9 mouse cellular contexts compared by ENCODE assay signal in the genomic region with DNA sequence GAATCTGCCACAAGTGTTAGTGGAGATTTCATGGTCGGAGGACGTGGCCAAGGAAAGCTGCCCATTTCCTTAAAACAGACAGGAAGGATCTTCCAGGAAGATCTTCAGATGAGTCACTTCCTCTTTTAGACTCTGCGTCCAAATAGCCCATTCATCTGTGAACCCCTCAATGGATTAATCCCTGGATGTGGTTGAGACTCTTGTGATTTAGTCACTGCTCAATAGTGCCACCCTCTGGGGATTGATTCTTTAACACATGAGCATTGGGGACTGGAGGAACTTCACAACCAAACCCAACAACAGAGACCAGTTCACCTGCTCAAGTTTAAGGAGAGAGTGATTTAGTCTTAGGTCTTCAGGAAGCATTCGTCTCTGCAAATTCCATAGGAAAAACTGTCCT.
DNase-seq lines count a peak whose midpoint lies in the region; ATAC-seq and TF ChIP-seq lines count a peak whose summit lies in the region.
"Had no signal": no experiment of that assay in that cellular context is flagged by ENCODE, and none has a peak within 500 bp of the region (broad histone marks: within the 10 kb centered on the region; RNA-seq: fewer than 3 reads in every experiment).

No protein-coding gene starts in this region.

- no peak overlapping the region for H3K4me3 ChIP-seq in left cerebral cortex, adult 2 months
- no peak overlapping the region for H3K4me3 ChIP-seq in cortical plate, adult 2 months (ENCODE audit: insufficient read depth, low read length)
- no peak overlapping the region for H3K4me3 ChIP-seq in stomach, postnatal 0 days (ENCODE audit: low read depth, low read length)
- H3K4me3 ChIP-seq: embryonic facial prominence, embryonic 13.5 days had no signal

- no peak for ATAC-seq in stomach, postnatal 0 days (ENCODE audit: low FRiP score, low TSS enrichment)

- H3K36me3 ChIP-seq in stomach, postnatal 0 days (ENCODE audit: control insufficient read depth, insufficient read depth, low read length), result no peaks in the 10 kb centered on the region
- H3K36me3 ChIP-seq: embryonic facial prominence, embryonic 13.5 days had no signal

- H3K4me2 ChIP-seq in stomach, postnatal 0 days (replicated peaks; ENCODE audit: low read depth), result no peak overlapping the region
- H3K4me2 ChIP-seq: embryonic facial prominence, embryonic 13.5 days had no signal

- H3K9ac ChIP-seq in stomach, postnatal 0 days (ENCODE audit: low read length), result no peak overlapping the region
- H3K9ac ChIP-seq: embryonic facial prominence, embryonic 13.5 days had no signal

- H3K4me1 ChIP-seq in cortical plate, adult 2 months (ENCODE audit: control insufficient read depth, insufficient read depth, low read length), result peaks cover 1% of the 10 kb centered on the region; the same call in 1 of the 2 replicates
- no peaks in the 10 kb centered on the region for H3K4me1 ChIP-seq in stomach, postnatal 0 days (replicated peaks; ENCODE audit: control insufficient read depth, insufficient read depth)
- H3K4me1 ChIP-seq: embryonic facial prominence, embryonic 13.5 days had no signal

- WGBS in stomach, postnatal 0 days, result 64% methylated on average over 4 of the region's 4 CpGs

- no peak for TF ChIP-seq EP300 in stomach, postnatal 0 days (optimal IDR thresholded peaks at IDR 0.05)

- intact Hi-C loops in left cerebral cortex, adult 2 months (cut with DNase I), result loop anchor here (5.0 to 10.0 kb wide), 4 partner anchors 41 to 539 kb away; a partner anchor contains a TSS
- intact Hi-C loops in left cerebral cortex, postnatal 36 days (cut with DNase I), result loop anchor here (10.0 kb wide), 1 partner anchor 389 kb away; a partner anchor contains a TSS

- no peaks in the 10 kb centered on the region for H3K9me3 ChIP-seq in stomach, postnatal 0 days (ENCODE audit: control insufficient read depth, low read length)
- H3K9me3 ChIP-seq: embryonic facial prominence, embryonic 13.5 days had no signal

- TF ChIP-seq CTCF in left cerebral cortex, adult 2 months (IDR thresholded peaks at IDR 0.05), result peak; percentile 70
- TF ChIP-seq CTCF in cortical plate, adult 2 months (IDR thresholded peaks at IDR 0.05; ENCODE audit: extremely low read depth, insufficient read depth, low read length), result peak; percentile 39; the same call in 1 of the 2 replicates
- TF ChIP-seq CTCF in stomach, postnatal 0 days (IDR thresholded peaks at IDR 0.05; ENCODE audit: low read depth), result peak; percentile 68

- no peak for TF ChIP-seq POLR2A in cortical plate, adult 2 months (IDR thresholded peaks at IDR 0.05; ENCODE audit: extremely low read depth, insufficient read depth, low read length)

- DNase-seq in adrenal gland, postnatal 10 days, result peak; percentile 26
- no peak for DNase-seq in adrenal gland, adult 8-10 months
- DNase-seq in left cerebral cortex, adult 2 months (ENCODE audit: extremely low spot score in 1 of 2, low spot score in 2 of 2), result peak; percentile 39 to 47
- no peak for DNase-seq in left cerebral cortex, postnatal 36 days (ENCODE audit: low spot score in 2 of 2)
- peak; percentile 22 to 75 for DNase-seq in layer of hippocampus, adult 18-20 months (ENCODE audit: low spot score in 2 of 2)
- no peak for DNase-seq in stomach, postnatal 0 days (ENCODE audit: low spot score)
- DNase-seq in urinary bladder, postnatal 4 days (ENCODE audit: low spot score in 2 of 2), result no peak

- H3K27ac ChIP-seq in left cerebral cortex, adult 2 months, result no peak overlapping the region
- H3K27ac ChIP-seq in cortical plate, adult 2 months (ENCODE audit: insufficient read depth, low read length), result no peak overlapping the region
- H3K27ac ChIP-seq in stomach, postnatal 0 days (replicated peaks), result no peak overlapping the region
- H3K27ac ChIP-seq: embryonic facial prominence, embryonic 13.5 days had no signal

- H3K27me3 ChIP-seq in stomach, postnatal 0 days (ENCODE audit: control insufficient read depth, insufficient read depth, low read length), result no peaks in the 10 kb centered on the region
- H3K27me3 ChIP-seq: embryonic facial prominence, embryonic 13.5 days had no signal

Comparison
In these comparisons a context has a peak if more than half of its experiments do, and no peak if none do; other contexts are left out.
1. DNase-seq: peak in adrenal gland, postnatal 10 days (single experiment), left cerebral cortex, adult 2 months (2 of 2) and layer of hippocampus, adult 18-20 months (2 of 2); none in adrenal gland, adult 8-10 months (single experiment), left cerebral cortex, postnatal 36 days (0 of 2), stomach, postnatal 0 days (single experiment) and urinary bladder, postnatal 4 days (0 of 2).
2. Peak in every context shown above with its lines, with median percentiles within 50 percentile points of each other: CTCF ChIP-seq.